Mouse (Mus musculus) CD8-positive naive resting alpha-beta T cell, adult 57 days (primary cell): Measurements from ENCODE around the gene Mpig6b. TPM values are rescaled to one million over a fixed set of nuclear protein-coding genes. Genes with fewer than 3 reads are reported as not detected.

Experiments
- total RNA-seq: library from RNA; stranded (reverse); gene quantifications from one replicate; pipeline ENCODE4 v1.2.4, GENCODE M21; 2023

Mpig6b gene
- total RNA-seq, 1 experiment from 2014 or later, result not detected

Other genes starting within 250 kb of the Mpig6b start
- gene Stk19, start 229.2 kb downstream of the Mpig6b start, total RNA-seq, result 62.5 TPM
- gene Dxo, start 229.2 kb downstream of the Mpig6b start, total RNA-seq, result 76.5 TPM
- gene Skiv2l, start 216.0 kb downstream of the Mpig6b start, total RNA-seq, result 106 TPM
- gene Nelfe, start 215.8 kb downstream of the Mpig6b start, total RNA-seq, result 31.0 TPM
- 0.61 TPM for gene Cfb, start 203.7 kb downstream of the Mpig6b start, total RNA-seq
- gene Zbtb12, start 186.7 kb downstream of the Mpig6b start, total RNA-seq, result 5.4 TPM
- gene Gm20547, start 184.1 kb downstream of the Mpig6b start, total RNA-seq, result not detected
- 1.9 TPM for gene C2, start 167.9 kb downstream of the Mpig6b start, total RNA-seq
- 120 TPM for gene Ehmt2, start 167.7 kb downstream of the Mpig6b start, total RNA-seq
- not detected for gene Slc44a4, start 151.7 kb downstream of the Mpig6b start, total RNA-seq
- gene Neu1, start 134.9 kb downstream of the Mpig6b start, total RNA-seq, result 55.1 TPM
- gene Hspa1b, start 106.9 kb downstream of the Mpig6b start, total RNA-seq, result 83.6 TPM
- gene Gm20481, start 96.3 kb downstream of the Mpig6b start, total RNA-seq, result not detected
- 42.1 TPM for gene Hspa1a, start 94.0 kb downstream of the Mpig6b start, total RNA-seq
- gene Hspa1l, start 93.5 kb downstream of the Mpig6b start, total RNA-seq, result not detected
- gene Lsm2, start 84.3 kb downstream of the Mpig6b start, total RNA-seq, result 27.1 TPM
- gene Vars, start 65.2 kb downstream of the Mpig6b start, total RNA-seq, result 98.2 TPM
- 0.80 TPM for gene Vwa7, start 49.6 kb downstream of the Mpig6b start, total RNA-seq
- gene Sapcd1, start 38.2 kb downstream of the Mpig6b start, total RNA-seq, result 0.70 TPM
- 2.9 TPM for gene Msh5, start 19.4 kb downstream of the Mpig6b start, total RNA-seq
- gene Clic1, start 16.2 kb downstream of the Mpig6b start, total RNA-seq, result 149 TPM
- 0.64 TPM for gene Ddah2, start 7.1 kb downstream of the Mpig6b start, total RNA-seq
- not detected for gene Ly6g6c, start 796 bp downstream of the Mpig6b start, total RNA-seq
- gene Ly6g6e, start 10.7 kb upstream of the Mpig6b start, total RNA-seq, result not detected
- gene Ly6g6d, start 11.9 kb upstream of the Mpig6b start, total RNA-seq, result not detected
- not detected for gene Ly6g6f, start 19.4 kb upstream of the Mpig6b start, total RNA-seq
- gene Abhd16a, start 23.1 kb upstream of the Mpig6b start, total RNA-seq, result 70.2 TPM
- not detected for gene Ly6g5c, start 42.1 kb upstream of the Mpig6b start, total RNA-seq
- gene Ly6g5b, start 49.2 kb upstream of the Mpig6b start, total RNA-seq, result 0.61 TPM
- gene Gpank1, start 55.3 kb upstream of the Mpig6b start, total RNA-seq, result 22.8 TPM
- 143 TPM for gene Csnk2b, start 55.9 kb upstream of the Mpig6b start, total RNA-seq
- gene D17H6S53E, start 60.2 kb upstream of the Mpig6b start, total RNA-seq, result 21.0 TPM
- gene Apom, start 65.9 kb upstream of the Mpig6b start, total RNA-seq, result not detected
- 377 TPM for gene Bag6, start 69.0 kb upstream of the Mpig6b start, total RNA-seq
- gene Prrc2a, start 98.7 kb upstream of the Mpig6b start, total RNA-seq, result 311 TPM
- gene Aif1, start 109.9 kb upstream of the Mpig6b start, total RNA-seq, result 2.4 TPM
- gene Lst1, start 122.3 kb upstream of the Mpig6b start, total RNA-seq, result 19.8 TPM
- gene Ltb, start 128.3 kb upstream of the Mpig6b start, total RNA-seq, result 515 TPM
- gene Tnf, start 135.8 kb upstream of the Mpig6b start, total RNA-seq, result 17.4 TPM
- 16.4 TPM for gene Lta, start 139.2 kb upstream of the Mpig6b start, total RNA-seq
- gene Gm16181, start 154.7 kb upstream of the Mpig6b start, total RNA-seq, result not detected
- gene Atp6v1g2, start 167.5 kb upstream of the Mpig6b start, total RNA-seq, result 2.9 TPM
- 12.2 TPM for gene Nfkbil1, start 169.6 kb upstream of the Mpig6b start, total RNA-seq
- 460 TPM for gene Ddx39b, start 175.6 kb upstream of the Mpig6b start, total RNA-seq
- gene H2-D1, start 196.5 kb upstream of the Mpig6b start, total RNA-seq, result 2,305 TPM